Mouse (Mus musculus) right cerebral cortex, postnatal 4 days (tissue): ENCODE data around the gene Glis2.
A peak's percentile ranks its signal among the peaks of the same experiment; 100 is the strongest.

ENCODE experiments used
- DNase-seq: peaks from one replicate; pipeline ENCODE4 v3.0.0-alpha.2; 2022

Glis2 gene

GRCm38 (mm10) chr16:4605514-4606131 is 11.1 kb downstream of the Glis2 start:
- no peak for DNase-seq

- peak; percentile 65 for DNase-seq
Measured at GRCm38 (mm10) chr16:4606431-4607084, 12.0 kb downstream of the Glis2 start.

- DNase-seq, result peak; percentile 76
Measured at GRCm38 (mm10) chr16:4607818-4608531, 13.5 kb downstream of the Glis2 start.

GRCm38 (mm10) chr16:4608532-4609059 is 14.1 kb downstream of the Glis2 start:
- no peak for DNase-seq

GRCm38 (mm10) chr16:4611193-4611592 is 16.7 kb downstream of the Glis2 start:
- DNase-seq, result no peak

GRCm38 (mm10) chr16:4611676-4612075 is 17.2 kb downstream of the Glis2 start:
- DNase-seq, result no peak

GRCm38 (mm10) chr16:4613736-4614135 is 19.2 kb downstream of the Glis2 start:
- no peak for DNase-seq

- DNase-seq, result no peak
Measured at GRCm38 (mm10) chr16:4614639-4615038, 20.1 kb downstream of the Glis2 start.

- no peak for DNase-seq
Measured at GRCm38 (mm10) chr16:4615297-4615696, 20.8 kb downstream of the Glis2 start.

GRCm38 (mm10) chr16:4616829-4617228 is 22.3 kb downstream of the Glis2 start:
- no peak for DNase-seq

GRCm38 (mm10) chr16:4624074-4624473 is 29.6 kb downstream of the Glis2 start:
- no peak for DNase-seq

- DNase-seq, result peak; percentile 88
Measured at GRCm38 (mm10) chr16:4624481-4625110, 30.1 kb downstream of the Glis2 start, which contains the start of gene Pam16. Pam16 (minus strand) TSS chr16:4624988.

- no peak for DNase-seq
Measured at GRCm38 (mm10) chr16:4627105-4627504, 32.6 kb downstream of the Glis2 start.

GRCm38 (mm10) chr16:4628898-4629419 is 34.4 kb downstream of the Glis2 start:
- DNase-seq, result no peak

GRCm38 (mm10) chr16:4629950-4630349 is 35.4 kb downstream of the Glis2 start:
- peak; percentile 75 for DNase-seq

GRCm38 (mm10) chr16:4632050-4632449 is 37.5 kb downstream of the Glis2 start:
- DNase-seq, result peak; percentile 42

- no peak for DNase-seq
Measured at GRCm38 (mm10) chr16:4633661-4634060, 39.1 kb downstream of the Glis2 start.

GRCm38 (mm10) chr16:4634681-4635080 is 40.2 kb downstream of the Glis2 start:
- no peak for DNase-seq

- DNase-seq, result no peak
Measured at GRCm38 (mm10) chr16:4635760-4636159, 41.2 kb downstream of the Glis2 start.

GRCm38 (mm10) chr16:4638891-4639390 is 44.4 kb downstream of the Glis2 start:
- no peak for DNase-seq

GRCm38 (mm10) chr16:4639831-4640237 is 45.3 kb downstream of the Glis2 start, which contains the start of the genes Vasn and Dnaja3:
Vasn (plus strand) TSS chr16:4639941.
Dnaja3 (plus strand) TSS chr16:4639989.
- peak; percentile 53 for DNase-seq

- DNase-seq, result no peak
Measured at GRCm38 (mm10) chr16:4640267-4641005, 45.9 kb downstream of the Glis2 start.
